Mouse (Mus musculus) spleen, postnatal 4 days (tissue): ENCODE results near the gene Golim4.

Experiments
- DNase-seq, 2 experiments: peaks; one replicate each; pipeline ENCODE4 v3.0.0; 2022; ENCODE audit warnings: low spot score in 2 of 2

Golim4 gene

GRCm38 (mm10) chr3:75925123-75925522 is 31.6 kb downstream of the Golim4 start:
- no peak for DNase-seq

DNA sequence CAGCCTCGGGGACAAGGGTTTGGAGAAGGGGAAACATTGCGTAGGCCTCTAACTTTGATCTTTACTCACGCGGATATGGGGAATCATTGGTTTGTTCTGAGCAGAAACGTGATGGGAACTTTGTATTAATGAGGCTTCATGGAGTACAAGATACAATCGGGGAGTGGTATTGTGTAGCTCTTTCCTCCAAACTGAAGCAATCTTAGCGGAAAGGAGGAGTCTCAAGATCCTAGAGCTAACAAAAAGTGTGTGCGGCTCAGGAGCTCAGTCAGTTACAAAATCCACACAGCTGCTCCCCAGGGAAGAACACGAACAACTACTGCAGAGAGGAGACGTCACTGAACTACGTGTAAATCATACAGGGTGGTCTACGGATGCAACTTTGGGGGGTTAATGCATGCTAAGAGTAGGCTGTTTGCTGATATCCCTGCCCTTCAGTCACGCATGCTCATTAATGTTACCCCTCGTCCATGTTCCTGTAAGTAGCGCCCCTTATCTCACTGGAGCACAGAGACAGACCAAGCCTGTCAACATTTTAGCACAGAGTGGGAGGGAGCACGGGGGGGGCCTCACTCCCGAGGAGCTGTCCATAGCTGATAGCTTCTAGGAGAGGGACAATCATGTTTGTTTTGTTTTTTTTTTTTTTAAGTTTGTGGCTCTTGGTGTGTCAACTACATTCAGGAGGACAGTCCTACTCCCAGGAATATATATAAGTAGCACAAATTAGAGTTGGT is 38.8 kb downstream of the Golim4 start:
- peak; percentile 60 to 64 for DNase-seq

- DNase-seq = no peak
Measured at GRCm38 (mm10) chr3:75912786-75913185, 44.0 kb downstream of the Golim4 start.

DNA sequence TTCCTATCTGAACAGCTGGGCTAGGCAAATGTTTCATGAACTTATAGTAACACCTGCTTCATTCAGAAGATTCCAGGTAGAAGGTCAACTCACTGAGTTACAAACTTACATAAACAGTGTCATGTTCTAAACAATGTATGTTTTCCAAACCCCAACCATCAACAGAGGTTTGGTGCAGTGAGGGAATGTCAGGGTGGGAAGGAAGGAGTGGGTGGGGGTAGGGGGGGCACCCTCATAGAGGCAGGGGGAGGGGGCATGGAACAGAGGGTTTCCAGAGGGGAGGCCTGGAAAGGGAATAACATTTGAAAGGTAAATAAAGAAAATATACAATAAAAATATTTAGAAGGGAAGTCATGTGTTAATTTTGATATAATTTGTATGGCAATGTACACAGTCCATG is 46.0 kb downstream of the Golim4 start:
- DNase-seq = no peak

DNA sequence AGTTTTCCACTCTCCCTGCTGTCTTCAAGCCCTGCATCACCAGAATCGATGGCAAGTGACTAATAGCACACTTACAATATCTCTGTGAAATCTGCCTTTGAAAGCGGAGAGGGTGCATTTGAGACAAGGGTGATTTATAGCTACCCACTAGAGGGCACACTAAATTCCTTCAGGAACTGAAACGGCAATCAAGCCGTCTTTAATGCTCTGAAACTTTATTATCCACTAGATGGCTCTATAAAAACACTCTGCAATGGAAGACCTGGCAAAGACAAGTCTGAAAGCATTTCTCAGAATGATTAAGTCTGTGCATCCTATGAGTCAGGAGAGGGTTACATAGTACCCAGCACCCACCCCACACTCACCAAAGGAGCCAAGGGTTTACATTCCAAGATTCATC is 46.5 kb downstream of the Golim4 start:
- no peak for DNase-seq

- no peak for DNase-seq
Measured at GRCm38 (mm10) chr3:75901903-75902598, 54.7 kb downstream of the Golim4 start.

DNA sequence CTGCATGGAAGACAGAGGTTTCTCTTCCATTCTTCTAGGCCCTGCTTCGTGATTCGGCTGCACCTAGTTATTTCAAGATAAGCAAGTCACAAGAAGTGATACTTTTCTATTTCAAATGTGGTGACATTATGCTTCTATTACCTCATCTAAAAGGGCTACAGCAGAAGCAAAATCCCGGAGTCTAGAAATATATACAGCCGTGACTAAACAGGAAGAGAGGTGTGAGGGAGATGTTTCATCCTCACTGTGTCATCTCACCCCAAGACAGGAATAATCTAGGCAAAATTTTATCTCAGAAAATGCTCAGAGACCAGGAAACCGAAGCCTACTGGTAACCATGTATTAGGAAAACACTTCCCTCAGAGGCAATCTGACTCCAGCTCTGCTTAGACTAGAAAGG is 61.7 kb downstream of the Golim4 start:
- DNase-seq = no peak

- DNase-seq = no peak
Measured at GRCm38 (mm10) chr3:75891581-75891980, 65.2 kb downstream of the Golim4 start.

- no peak for DNase-seq
Measured at GRCm38 (mm10) chr3:75889323-75889722, 67.4 kb downstream of the Golim4 start.

- DNase-seq = no peak
Measured at GRCm38 (mm10) chr3:75881582-75881981, 75.2 kb downstream of the Golim4 start.

DNA sequence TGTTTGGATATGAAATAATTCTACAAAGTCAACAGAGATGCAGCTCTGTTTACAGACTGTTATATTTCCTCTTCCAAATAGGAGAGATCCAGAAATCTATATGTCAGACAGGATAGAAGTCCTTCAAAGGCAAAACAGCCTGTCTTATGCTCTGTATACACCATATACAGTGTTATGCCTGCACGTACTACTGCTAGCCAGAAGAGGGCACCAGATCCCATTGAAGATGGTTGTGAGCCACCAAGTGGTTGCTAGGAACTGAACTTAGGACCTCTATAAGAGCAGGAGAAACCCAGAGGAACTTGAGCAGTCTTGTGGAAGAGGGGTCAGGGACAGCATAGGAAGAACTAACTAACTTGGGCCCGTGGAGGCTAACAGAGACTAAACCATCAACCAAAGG is 77.5 kb downstream of the Golim4 start:
- no peak for DNase-seq

DNA sequence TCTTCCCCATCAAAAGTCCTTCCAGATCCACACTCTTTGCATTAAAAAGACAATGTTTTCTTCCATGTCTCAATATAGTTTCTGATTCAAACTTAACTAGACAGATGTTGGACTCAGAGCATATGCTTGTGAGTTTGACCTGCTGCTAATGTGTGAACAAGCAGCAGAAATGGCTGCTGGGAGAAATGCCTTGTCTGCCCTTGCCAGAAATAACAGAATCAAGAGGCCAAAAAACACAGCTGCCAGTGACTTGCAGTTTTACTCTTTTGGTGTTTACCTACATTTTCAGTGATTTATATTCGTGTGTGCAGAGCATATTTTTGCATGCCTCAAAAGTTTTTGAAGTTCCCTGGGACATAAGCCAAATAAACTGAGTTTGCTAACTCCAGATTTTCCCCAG is 87.9 kb downstream of the Golim4 start:
- no peak for DNase-seq

DNA sequence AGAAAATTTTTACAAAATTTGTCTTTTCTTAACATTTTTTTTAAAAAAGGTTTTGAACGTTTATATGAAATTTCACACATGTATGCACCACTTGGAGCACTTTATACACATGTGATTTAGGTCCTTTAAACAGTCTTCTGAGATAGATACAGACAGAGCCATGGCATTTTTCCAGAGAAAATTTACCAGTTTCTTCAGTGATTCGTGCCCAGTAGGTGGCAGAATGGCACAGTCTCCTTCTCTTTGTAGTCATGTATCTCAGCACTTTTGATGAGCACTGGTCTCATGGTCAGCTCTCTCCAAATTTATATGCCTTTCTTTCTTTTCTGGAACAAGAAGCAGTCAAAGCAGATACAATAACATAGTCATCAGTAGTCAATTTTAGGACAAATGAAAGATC is 92.5 kb downstream of the Golim4 start:
- DNase-seq = no peak

- DNase-seq = peak; percentile 53 to 81
Measured at GRCm38 (mm10) chr3:75861677-75862076, 95.1 kb downstream of the Golim4 start.

DNA sequence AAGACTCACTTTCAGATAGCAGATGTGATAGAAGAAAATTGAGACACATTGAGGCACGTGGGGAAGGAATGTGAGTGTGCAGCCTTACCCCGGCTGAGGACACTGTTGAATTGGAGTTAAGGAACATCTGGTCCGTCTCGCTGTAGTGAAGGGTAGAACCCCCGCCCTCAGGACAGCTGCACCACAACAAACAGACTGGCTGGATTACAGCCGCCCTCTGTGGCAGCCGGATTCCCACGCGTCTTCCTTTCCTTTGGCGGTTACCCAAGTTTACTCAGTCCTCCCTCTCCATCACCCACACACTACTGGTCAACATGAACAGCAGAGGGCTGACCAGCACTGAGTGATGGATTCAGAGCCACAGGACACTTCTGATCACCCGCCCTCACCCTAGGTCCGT is 96.0 kb downstream of the Golim4 start:
- no peak for DNase-seq

- DNase-seq = no peak
Measured at GRCm38 (mm10) chr3:75835286-75835967, 121.3 kb downstream of the Golim4 start.

- no peak for DNase-seq
Measured at GRCm38 (mm10) chr3:75834827-75835226, 121.9 kb downstream of the Golim4 start.
